Mouse (Mus musculus) megakaryocyte, adult 5-6 weeks (primary cell): ENCODE results near the gene Lamp2. TPM values are rescaled to one million over a fixed set of nuclear protein-coding genes. Genes with fewer than 3 reads are reported as not detected.
"Not testable (repeated sequence)": the region's sequence is repeated elsewhere in the genome, so short reads cannot be mapped to it uniquely, and the experiment has no call there.

Source experiments
- ATAC-seq: 2 replicates; pipeline ENCODE4 v1.8.0; 2016; ENCODE audit warnings: mild to moderate bottlenecking, inconsistent platforms; ENCODE audit not compliant: poor library complexity, severe bottlenecking
- total RNA-seq, 2 experiments: library from RNA; stranded (forward) in 1 of 2; stranded (reverse) in 1 of 2; fragments of 153-499, 151-499 nt in 1 of 2; fragments of 221-1000, 200-1000 nt in 1 of 2; gene quantifications; 2 replicates each; pipeline versions ENCODE4 v1.2.3 to v1.2.4; 2015 to 2017

The Lamp2 gene
- total RNA-seq (2015) (464 and 491 TPM in 2 replicates), total RNA-seq (2017) (317 and 338 TPM in 2 replicates)

DNA sequence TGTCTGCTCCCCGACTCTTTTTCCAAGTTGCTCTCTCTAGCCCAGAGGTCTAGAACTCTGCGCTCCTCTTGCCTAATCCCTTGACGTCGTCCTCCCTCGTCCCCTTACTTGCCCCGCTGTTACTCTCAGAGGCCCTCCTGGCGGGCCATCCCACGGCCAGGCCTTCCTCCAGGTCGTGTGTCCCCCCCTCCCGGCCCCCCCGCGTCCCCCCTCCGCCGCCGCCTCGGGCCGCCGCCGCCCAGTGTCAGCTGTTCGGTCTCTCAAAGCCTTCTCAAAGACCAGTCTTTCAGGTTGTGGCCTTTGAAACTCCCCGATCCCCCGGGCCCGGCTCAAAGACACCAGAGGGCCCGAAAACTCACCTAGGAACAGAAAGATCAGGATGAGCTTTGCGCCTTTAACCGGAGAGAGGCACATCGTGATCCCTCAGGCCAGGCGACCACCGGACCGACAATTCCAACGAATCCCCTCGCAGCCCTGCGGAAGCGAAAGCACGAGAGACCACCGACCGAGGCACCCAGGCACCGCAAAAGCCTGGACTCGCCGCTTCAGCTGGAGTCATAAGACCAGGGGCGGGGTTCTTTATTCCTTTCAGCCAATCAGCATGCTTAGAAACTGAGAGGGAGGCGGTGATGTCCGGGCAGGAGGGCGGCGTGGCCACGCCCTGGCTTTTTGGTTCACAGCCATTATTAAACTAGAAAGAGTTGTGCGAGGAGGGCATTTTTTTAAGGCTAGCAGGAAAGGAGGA, at the start of gene Lamp2:
Gene Lamp2 (minus strand): TSS at position 565 of the 745 bp plus-strand sequence.
- peak; percentile 96 for ATAC-seq

DNA sequence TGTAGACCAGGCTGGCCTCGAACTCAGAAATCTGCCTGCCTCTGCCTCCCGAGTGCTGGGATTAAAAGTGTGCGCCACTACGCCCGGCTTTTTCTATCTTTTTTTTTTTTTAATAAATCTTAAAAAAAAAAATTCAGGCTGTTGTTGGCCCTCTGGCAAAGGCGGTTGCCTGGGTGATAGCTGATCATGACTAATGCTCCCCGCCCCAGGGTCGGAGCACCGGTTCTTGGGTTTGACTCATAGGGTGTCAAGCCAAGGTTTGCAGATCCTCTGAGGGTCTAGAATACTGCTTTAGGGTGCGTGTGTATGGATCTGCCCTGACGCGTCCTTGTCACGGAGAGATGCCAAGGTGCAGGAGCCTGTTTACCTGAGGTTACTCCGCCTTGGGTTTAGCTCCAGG, 48.6 kb upstream of the Lamp2 start:
- no peak for ATAC-seq

DNA sequence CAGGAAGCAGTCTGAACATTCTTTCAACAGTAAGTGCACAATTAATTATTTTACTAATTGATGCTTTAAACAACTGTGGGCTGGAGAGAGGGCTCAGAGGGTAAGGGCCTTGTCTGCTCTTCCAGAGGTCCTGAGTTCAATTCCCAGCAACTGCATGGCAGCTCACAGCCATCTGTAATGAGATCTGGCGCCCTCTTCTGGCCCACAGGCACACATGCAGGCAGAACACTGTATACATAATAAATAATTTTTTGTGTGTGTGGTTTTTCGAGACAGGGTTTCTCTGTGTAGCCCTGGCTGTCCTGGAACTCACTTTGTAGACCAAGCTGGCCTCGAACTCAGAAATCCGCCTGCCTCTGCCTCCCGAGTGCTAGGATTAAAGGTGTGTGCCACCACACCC, 45.9 kb upstream of the Lamp2 start:
- ATAC-seq, result not testable (repeated sequence)

DNA sequence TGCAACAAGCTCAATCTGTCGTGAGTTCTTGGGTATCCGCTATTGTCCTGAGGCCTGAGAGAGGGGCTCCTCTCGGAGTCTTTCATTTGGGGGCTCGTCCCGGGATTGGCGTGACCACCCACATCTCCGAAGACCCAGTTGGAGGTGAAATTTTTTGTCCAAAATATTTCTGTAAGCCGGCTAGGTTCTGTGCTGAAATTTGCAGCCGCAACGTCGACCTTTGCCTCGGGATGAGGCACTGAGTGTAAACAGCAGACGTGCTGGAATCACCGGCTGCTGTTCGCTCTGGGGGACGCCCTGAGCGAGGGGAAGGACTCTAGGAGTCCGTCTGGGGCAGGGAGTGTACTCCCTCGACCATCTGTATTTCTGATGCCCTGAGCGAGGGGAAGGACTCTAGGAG, 29.2 kb upstream of the Lamp2 start:
- ATAC-seq, result not testable (repeated sequence)

DNA sequence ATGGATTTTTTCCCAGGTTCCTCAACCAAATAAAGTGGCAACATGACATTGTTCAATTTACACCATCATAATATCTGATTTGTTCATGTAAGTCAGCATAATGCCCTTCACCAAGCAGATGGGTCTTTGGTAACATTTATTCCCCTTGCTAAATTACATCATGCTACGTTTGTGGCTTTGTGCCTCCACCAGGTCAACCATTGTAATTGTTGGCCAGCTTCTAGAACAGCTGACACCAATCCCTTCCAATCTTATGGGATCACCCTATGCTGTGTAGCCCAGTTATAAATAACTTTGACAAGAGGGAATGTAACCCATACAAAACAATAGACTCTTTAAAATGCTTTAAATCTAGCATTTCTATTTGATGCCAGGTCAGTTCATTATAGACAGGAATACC, 22.3 kb upstream of the Lamp2 start:
- no peak for ATAC-seq

DNA sequence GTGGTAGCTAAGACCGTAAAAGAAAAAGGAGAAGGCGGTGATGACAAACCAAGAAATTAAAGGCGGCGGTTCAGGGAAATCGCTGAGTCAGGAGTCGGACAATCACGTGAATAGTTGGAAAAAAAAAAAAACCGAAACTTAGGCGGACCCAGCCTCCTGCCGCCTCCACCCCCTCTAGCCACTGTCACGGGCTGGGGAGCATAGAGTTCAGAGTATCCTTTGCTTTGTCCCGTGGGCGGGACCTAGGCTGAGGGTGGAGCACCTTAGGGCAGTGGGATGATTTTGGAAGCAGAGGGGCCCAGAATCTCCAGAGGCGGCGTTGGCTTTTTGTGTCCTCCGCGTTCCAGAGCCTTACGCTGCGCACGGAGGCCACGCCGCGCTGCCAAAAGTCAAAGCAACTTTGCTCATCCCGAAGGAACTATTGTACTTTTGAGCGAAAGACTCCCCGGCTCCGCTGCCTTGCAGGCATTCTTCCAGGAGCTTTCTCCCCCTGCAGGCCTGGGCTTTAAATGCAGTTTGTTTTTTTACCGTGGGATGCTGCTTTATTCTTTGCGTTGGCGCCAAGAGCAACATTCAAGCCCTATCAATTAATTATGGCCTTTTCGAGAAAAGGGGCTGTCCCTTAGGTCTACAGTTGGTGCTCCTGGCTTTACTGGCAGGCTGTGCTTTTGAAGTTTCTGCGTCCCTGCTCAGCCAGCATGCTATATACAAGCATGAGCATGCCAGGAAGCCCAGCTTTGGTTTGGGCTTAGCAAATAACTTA, 17.5 kb upstream of the Lamp2 start:
- ATAC-seq, result peak; percentile 96

DNA sequence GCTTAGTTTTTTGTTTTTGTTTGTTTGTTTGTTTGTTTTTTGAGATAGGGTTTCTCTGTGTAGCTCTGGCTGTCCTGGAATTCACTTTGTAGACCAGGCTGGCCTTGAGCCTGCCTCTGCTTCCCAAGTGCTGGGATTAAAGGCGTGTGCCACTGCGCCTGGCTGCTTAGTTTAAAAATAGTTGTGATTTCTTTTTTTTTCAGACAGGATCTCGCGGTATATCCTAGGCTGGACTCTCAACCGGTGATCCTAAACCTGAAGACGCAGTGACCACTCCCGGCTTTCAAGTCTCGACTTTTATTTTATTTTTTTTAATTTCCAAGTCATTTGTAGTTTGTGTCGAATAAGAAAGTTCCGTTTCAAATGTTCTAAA, 16.9 kb upstream of the Lamp2 start:
- peak; percentile 5; the same call in 1 of the 2 replicates for ATAC-seq

DNA sequence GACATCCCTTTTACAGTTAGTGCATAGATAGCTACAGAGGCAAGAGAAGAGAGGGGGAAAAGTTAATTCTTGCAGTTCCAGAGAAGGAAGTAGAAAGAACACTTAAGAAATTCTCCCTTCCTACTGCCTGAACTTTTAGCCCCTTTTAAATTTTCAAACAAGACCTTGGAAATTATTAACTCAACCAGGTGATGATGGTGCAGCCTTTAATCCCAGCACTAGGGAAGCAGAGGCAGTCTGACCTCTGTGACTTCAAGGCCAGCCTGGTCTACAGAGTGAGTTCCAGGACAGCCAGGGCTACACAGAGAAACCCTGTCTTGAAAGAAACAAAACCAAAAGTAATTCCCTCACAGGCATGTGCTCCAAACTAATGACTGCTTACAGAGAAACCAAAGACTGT, 10.0 kb upstream of the Lamp2 start:
- ATAC-seq, result no peak

DNA sequence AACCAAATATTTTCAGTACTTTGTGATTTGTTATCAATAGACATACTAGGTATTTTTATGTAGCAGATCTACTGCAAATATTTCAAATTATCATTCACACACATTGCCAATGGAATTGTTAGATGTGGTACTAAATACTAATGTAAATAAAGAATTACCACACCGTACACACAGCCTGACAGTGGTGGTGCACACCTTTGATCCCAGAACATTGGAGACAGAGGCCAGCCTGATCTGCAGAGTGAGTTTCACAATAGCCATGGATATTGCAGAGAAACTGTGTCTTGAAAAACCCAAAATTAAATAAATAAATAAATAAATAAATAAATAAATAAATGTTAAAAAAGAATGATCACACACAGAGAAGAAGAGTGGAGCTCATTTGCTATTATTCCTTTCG, 6.9 kb upstream of the Lamp2 start:
- no peak for ATAC-seq

DNA sequence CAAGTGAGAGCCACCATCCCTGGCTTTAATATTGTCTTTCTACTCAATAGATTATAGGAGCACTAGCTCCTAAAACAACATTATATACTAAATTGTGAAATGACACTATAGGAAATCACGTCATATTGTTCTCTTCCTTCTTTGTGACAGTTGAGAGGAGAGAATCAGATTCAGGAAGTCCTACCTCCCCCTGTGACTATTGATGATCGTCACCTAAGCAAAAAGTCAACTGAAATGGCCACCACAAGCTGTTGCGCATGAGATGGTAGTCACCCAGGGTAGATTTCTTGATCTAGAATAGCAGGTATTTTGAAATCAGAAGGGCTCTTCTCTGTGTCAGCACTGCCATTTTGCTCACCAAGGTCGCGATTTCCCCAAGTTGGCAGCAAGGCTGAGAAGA, 5.8 kb upstream of the Lamp2 start:
- peak; percentile 89 for ATAC-seq

DNA sequence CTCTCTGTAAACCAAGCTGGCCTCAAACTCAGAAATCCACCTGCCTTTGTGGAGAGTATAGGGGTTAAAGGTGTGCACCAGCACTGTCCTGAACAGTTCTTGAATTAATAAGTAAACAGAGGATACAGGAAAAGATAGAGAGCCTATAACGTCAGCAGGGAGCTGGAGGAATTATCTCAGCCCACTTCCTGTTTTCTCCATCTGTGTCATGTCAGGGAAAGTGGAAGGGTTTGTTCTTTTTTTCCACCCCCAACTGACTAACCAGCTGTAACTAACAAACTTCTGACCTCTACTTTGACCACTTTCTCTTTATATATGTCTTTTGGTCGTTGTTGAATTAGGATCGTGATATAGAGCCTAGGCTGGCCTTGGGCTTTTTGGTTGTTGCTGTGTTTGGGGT, 4.6 kb upstream of the Lamp2 start:
- ATAC-seq, result peak; percentile 38; the same call in 1 of the 2 replicates

DNA sequence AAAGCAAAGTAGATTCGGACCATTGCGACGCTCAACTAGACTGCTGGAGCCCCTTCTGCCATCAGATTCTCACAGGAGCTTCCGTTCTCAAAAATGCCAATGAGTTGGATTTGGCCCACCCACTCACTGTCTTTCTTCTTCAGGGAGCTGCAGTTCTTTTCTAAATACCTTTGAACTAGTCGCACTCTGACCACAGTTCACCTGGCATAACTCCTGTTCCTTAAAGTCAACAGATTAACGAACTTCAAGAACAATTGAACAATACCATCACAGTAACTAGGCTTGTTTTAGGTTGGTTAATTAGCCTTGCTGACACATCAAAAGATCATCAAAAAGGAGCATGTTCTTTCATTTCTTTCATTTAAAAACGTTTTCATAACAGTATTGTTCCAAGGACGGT, 2.8 kb upstream of the Lamp2 start:
- ATAC-seq, result no peak

DNA sequence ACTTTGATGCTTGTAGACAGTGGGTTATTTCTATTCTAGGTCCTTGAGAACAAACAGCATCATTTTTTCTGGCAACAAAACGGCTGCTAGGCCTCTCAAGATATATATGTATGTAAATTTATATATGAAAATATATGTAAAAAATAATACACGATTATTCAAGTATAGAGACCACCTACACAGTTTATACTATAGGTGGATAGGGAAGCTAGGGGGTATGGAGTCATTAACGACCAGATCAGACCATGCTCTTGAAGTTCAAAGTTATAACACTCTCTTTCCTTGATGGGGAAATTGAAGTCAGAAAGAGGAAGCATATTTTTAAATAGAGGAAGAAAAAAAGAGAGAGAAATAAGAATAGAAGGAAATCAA, 367 bp upstream of the Lamp2 start:
- ATAC-seq, result peak; percentile 36

DNA sequence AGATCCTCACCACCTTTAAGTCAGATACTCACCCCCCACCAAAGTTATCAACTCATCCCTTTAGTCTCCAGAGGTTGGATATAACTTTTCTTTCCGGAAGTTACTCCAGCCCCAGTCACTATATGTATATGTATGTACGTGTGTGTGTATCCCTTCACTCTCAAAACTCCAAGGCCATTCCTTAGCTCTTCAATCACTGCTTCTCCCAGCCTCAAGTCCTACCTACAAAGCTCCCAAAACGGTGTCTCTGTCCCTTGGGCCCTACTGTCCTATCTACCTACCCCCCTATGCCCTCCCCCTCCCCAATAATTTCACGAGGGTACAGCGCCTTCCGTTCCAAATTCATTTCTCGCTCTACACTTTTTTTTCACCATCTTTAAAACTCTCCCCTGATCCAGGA, 780 bp downstream of the Lamp2 start:
- no peak for ATAC-seq

DNA sequence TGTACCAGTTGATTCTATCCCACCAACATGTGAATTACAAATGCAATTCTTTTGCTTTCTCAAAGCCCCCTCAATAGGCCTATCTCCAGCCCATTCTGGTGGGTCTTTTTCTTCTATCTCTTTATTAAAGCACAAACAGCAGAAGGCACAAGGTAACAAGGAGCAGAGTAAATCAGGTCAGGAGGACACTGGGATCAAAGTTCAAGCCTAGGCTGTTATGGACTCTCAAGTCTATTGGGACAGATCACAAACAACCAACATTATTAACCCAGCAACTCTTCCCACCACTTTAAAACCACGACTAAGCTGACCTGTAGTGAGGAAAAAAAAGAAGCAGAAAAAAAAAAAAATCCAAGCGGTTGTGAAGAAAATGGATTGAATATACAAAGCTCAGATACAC, 1.4 kb downstream of the Lamp2 start:
- no peak for ATAC-seq

DNA sequence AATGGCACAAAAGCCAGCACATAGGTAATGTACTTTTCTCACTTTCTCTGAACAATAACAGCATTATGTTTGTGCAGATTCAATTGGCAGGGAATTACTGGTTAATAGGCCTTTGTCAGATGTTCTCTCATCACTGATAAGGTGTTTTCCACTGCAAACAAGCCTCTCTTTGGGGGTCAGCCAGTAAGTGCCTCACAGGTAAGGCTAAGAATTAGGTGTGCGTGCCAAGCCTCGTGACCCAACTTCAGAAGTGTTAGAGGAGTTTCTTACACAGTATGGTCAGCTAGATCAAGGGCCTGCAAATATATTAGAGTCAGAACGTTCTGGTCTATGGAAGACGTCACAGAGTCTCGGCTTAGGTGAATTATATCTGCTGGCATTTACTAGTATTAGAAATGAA, 2.3 kb downstream of the Lamp2 start:
- ATAC-seq, result no peak

DNA sequence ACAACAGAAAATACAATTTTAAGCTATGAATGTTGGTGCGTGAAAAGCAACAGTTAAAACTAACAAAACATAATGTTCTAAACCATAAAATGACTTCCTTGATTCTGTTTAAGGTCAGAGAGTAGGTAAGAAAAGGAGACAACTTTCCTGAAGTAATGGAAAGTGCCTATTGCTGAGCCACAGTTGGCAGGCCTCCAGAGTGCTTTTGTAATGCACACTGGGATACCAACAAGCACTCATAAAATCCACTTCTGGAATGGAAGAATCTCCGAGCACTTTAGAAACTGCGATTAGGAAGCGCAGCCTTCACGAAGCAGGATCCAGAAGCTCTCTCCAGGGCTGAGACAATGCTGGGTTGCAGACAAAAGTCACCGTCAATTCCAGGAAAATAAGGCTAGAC, 5.8 kb downstream of the Lamp2 start:
- ATAC-seq, result no peak

DNA sequence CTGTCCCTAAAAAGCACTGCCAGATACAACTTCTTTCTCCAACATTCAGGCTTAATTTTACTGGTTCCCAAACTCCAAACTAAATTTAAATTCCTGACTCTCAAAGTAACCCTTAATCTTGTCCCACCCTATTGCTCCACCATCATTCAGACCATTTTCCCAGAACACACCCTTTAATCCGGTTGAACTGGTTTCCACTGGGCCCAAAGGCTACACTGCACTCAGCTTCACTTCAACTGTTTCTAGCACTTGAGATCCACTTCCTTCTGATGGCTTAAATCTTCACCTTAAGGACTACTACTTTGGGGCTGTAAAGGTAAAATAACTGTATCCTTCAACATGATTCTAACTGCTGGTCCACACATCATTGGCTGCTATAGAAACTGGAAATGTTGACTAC, 10.5 kb downstream of the Lamp2 start:
- ATAC-seq, result no peak

DNA sequence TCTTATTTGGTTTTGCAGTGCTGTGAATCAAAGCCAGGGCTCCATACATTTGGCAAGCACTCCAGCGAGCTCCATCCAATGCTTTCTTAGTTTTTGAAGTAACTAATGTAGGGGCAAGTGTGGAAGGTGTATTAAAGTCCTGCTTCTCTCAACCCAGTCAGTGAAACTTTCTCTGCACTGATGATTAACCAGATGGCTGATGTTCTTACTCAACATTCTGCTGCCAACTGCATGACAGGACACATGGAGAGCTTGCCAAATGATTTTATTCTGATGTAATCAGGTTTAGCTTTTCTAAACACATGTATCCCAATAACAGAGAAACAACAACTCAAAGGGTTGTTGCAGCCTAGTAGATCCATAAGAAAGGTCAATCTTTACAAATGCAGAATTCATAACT, 13.8 kb downstream of the Lamp2 start:
- no peak for ATAC-seq

DNA sequence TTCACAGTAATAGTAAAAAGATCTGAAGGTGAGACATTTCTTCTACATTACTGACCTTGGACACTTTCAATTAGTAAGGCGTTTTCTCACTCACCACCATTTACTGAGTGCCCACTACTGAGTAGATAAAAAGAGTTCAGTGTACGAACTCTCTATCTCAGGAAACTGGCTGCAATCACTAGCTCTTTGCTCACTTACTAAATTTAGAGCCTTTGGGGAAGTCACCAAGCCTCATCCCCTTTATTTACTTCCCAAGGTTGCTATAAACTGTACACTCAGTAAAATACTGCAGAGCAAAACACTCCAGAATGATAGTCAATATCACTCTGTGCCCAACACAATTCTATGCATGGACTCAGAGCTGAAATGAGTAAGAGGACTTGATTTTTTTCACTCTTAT, 16.6 kb downstream of the Lamp2 start:
- no peak for ATAC-seq

DNA sequence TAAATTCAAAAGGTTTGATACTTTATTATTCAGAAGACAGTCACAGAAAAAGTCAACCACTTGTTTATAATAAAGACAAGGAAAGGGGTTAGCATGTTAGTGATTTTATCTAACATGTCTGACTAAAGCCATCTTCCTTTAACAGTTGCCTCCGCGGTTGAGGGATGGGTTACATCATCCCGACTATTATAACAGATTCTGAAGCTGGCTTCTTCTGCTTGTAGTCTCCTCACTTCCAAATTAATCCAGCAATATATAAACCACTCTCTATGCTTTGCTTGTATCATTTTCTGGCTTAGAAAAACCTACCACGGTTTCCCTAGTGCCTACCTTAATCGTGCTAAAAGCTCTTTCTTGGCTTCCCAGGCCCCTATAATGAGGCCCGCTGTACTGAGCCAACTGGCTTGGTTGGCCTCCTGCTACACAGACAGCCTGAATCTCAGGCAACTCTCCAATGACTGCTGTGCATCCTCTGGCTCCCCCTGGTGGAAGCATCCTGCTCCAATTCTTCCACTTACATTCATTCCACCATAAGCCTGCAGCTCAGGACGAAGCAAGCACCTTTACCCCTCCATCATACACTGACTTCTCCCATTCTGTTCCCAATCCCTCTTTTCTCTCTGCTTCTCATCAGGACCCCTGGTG, 18.0 kb downstream of the Lamp2 start:
- peak; percentile 84 for ATAC-seq

DNA sequence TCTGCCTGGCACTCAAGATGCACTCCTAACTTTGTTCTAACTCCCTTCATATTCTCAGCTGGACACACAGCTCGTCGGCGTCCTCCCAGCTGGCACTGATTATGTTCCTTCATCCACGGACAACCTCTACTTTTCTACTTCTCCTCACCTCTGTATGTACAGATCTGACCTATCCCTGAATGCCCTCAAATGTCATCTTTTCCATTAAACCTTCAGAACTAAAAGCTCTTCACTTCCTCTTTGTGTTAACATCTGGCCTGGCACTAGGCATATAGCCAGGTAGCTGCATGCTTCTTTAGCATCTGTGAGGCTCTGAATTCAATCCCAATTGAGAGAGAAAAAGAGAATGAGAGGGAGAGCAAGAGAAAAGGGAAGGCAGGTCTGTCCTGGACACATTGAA, 26.8 kb downstream of the Lamp2 start:
- no peak for ATAC-seq
